Mouse (Mus musculus) retina, postnatal 1 day (tissue): Measurements from ENCODE around the gene Med12l.
"Not testable (repeated sequence)": the region's sequence is repeated elsewhere in the genome, so short reads cannot be mapped to it uniquely, and the experiment has no call there.

ENCODE experiments used
- DNase-seq: peaks from one replicate; pipeline ENCODE4 v3.0.0-alpha.2; 2012

Med12l gene

DNA sequence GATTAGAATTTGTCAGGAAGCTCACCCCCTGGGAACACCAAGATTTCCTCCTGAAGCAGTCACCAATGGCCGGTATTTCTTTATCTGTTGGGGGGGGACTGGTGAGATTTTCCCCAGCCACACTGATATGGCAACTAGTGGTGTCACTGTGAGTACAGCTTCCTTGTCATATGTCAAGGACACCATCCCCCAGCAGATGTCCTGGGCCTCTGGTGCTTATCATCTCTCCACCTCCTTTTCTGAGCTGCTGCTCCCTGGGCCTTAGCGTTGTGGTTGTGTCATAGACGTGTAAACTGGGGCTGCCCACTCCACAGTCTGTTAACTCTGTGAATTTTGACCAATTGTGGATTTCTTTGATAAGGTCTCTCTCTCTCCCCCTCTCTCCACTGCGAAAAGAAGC lies 98.8 kb downstream of the Med12l start:
- peak; percentile 43 for DNase-seq

DNA sequence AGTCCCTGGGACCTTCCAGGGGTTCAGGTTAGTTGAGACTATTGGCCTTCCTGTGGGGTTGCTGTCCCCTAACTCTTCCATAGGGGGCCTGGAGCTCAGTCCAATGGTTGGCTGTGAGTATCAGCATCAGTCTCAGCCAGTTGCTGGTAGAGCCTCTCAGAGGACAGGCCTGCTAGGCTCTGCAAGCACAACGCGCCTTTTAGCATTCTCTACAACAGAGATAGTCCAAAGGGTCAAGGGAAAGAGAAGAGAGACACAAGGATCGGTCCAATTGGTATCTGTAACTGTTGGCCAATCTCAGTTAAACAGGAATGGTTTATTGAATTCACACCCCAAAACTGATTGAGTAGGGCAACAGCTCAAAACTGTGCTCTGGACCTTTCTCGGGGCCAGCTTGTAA lies 101.8 kb downstream of the Med12l start:
- DNase-seq = no peak

DNA sequence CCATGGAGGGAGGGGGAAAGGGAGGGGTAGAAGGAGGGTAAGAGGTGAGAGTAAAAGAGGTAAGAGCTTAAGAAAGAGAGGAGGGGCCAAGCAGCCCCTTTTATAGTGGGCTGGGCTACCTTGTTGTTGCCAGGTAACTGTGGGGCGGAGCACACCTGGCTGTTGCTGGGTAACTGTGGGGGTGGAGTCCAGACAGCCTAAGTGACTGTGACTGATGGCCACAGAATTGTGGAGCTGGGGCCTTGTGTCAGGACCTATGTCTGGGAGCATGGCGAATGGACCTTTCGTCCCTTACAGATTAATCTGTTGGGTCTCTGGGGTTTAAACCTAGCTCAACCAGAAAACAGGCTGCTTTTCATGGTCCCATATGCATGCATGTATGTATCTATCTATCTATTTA lies 104.2 kb downstream of the Med12l start:
- not testable (repeated sequence) for DNase-seq

DNA sequence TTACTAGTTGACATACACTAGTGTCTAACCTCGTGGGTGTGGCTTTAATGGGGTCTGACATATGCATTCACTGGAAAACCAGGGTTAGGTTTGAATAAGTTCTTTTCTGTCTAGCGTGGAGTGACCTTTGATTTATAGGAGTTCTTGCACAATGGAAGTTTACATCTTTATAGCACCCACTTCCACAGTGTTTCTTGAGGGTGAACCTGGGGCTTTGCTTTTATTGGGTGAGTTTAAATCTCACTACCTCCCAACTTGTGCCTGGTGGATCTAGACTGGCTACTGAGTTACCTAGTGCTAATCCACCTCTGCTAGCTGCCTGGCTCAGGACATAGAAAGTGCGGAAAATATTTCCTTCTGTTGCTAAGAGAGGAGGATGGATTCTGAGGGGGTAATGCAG lies 106.3 kb downstream of the Med12l start:
- no peak for DNase-seq

DNA sequence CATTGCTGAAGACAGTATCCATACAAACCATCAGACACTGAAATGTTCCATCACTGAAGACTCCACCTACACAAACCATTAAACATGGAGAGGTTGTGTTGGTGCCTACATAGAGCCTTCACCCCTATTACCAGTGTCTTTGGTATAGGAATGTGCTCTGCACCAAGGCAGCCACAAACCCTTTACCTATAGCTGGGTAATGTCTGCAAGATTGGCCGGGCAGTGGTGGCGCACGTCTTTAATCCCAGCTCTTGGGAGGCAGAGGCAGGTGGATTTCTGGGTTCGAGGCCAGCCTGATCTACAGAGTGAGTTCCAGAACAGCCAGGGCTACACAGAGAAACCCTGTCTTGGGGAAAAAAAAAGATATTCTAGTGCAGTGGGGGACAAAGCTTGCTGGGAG lies 107.7 kb downstream of the Med12l start:
- DNase-seq = not testable (repeated sequence)

DNA sequence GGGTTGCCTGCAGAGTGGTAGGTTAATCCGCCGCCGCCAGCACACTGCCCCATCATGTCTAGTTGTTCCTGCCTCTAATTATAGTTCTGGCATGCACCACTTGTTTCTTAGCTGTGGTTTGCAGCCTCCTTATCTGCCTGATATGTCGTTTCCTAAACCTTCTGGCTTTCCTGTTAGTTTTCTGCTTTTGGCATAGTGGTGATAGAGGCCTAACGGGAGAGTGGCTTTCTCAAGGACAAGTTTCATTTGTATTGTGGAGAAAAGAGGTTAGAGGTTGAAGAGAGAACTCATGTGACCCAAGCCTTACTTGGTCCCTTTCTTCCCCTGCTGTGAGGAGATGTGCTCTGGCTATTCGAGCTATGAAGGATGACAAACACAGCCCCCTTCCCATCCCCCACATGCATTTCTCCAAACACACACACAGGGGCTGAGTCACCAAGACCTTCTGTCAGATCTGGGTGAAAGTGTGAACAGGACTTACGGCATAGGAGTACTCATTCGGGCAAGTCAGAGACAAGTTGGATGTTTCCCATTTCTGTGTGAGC lies 108.4 kb downstream of the Med12l start:
- DNase-seq = no peak

DNA sequence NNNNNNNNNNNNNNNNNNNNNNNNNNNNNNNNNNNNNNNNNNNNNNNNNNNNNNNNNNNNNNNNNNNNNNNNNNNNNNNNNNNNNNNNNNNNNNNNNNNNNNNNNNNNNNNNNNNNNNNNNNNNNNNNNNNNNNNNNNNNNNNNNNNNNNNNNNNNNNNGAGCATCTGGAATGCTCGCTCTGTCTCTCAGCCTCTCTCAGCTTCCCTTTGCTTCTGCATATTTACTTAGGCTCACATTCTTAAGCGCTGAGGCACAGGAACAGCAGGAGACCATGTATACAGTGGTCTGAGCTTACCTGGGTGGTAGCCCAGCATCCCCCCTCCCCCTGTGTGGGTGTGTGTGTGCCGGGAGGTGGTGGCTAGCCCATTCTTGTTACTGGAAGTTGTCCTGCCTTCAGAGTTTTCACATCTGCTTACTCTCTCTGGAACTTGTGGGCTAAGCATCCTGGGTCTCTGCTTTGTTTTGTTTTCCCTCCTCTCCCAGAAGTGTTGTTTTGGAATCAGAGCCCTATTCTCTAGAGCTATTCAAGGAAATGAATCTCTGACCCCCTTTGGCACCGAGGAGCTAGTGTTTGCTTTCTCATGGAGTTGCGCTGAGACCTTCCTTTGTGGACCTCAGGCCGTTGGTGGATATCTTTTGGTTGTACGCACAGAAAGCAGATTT lies 115.6 kb downstream of the Med12l start:
- DNase-seq = no peak

DNA sequence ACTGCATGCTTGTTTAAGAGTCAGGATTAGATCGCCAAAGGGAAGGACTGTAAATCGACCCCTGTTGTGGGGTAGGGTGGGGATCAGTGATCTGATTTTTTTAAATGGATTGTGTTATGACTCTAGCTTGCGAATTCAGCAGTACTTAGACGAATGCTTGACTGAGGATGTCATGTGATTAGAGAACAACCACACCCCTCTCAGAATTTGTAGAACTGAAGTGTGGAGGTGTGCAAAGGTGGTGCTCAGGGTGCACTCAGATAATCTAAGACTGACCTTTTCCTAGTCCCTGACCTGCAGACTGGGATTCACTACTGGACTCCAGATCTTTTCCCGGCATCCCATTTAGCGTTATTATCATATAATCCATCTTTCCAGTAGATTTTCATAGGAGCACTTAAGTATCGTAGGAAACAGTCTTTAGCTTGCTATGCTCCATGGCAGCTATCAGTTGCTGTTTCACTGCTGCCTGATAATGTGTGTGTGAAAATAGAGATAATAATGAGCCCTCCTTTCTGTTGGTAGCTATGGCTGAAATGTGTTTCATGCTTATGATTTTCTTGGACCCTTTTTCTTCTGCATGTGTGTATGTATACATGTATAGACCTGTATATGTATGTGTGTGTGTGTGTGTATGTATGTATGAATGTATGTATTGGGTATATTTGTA lies 116.3 kb downstream of the Med12l start:
- no peak for DNase-seq

DNA sequence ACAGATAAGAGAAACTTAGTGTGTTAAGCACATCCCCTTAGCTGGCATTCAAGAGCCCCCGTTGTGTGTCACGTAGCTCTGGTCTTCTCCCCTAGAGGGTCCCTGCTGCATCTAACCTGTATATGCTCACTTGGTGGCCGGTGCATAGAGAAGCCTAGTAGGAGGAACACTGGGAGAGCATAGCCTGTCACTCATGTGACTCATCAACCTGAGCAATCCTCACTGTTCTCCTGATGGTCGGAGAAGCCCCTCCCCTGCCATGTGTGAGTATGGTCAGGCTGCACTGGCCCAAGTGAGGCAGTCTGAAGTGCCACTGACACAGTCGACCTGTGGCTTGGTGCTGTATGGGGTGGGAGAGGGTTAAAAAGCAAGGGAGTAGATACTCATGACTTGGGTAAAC lies 119.4 kb downstream of the Med12l start:
- no peak for DNase-seq

DNA sequence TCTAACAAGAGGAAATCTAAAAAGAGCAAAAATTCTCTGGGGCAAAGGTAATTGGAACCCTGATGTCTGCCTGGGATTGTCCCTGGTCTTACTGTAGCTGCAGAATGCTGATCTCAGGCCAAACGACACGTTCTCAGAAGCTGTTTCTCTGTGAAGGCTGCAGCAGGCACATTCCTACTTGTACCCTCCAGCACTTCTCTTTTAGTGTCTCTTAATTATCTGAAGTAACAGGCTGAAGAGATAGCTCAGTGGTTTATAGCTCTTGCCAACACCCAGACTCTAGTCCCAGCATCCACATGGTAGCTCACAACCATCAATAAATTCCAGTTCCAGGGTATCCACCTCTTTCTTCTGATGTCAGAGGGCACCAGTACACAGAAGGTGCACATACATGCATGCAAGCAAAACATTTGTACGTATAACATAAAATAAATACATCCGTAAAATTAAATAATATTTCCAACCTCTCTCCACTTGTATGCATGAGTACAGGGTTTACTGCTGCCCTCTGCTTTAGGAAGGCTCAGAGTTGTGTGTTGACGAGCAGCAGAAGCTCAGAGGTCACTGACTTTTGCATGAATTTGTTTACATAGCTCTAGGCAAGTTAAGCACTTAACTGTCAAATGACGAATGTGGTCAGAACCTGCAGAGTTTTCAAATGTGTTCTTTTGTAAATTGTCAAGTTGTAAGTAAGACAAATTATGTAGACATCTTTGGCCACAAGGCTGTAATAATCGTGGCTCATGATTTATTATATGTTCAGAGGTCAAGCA lies 120.3 kb downstream of the Med12l start:
- no peak for DNase-seq

DNA sequence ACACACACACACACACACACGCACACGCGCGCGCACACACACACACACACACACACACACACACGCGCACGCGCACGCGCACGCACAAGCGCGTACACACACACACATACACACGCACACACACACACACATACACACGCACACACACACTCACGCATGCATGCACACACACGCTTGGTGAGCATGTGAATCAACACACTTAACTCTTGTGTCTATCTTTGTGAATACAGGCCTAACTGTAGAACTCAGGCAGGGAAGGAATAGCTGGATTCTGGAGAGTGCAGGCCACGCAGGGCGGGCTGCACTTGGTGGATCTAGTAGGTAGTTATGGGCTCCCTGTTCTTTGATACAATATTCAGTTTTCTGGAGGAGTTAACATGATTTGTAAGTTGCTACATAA lies 123.1 kb downstream of the Med12l start:
- DNase-seq = no peak

DNA sequence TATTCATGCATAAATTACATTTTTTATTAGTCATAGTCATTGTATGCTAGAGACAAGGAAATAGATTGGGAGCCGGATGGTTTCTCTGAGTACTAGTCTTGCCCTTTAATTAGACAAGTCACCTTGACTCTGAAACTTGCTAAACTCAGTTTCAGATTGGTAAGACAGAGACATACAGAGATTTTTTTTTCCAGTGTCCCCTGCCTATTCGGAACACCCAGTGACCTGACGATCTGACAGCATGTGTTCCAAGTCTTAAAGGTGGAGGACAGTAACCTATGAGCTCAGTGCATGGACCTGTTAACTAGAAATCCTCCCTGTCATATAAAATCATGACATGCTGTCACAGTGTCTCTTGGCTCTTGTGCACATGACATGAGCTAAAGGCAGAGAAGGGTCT lies 123.9 kb downstream of the Med12l start:
- no peak for DNase-seq

DNA sequence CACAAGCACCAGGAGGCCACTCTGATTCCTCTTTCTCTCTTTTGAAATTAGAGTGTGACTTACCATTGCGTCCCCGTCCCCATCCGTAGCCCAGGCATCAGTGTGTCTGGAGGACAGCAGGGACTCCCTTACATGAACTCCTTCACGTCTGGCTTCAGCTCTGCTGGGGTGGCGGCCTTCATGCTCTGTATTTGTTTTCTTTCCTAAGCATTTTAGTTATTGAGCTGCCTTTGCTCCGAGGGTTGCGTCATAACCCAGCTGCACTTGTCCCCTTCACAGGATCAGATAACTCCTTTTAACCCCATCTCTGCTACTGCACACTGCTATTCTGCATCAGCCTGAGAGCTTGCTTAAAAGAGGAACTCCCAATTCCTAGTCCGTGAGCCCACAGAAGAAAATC lies 124.8 kb downstream of the Med12l start:
- no peak for DNase-seq

DNA sequence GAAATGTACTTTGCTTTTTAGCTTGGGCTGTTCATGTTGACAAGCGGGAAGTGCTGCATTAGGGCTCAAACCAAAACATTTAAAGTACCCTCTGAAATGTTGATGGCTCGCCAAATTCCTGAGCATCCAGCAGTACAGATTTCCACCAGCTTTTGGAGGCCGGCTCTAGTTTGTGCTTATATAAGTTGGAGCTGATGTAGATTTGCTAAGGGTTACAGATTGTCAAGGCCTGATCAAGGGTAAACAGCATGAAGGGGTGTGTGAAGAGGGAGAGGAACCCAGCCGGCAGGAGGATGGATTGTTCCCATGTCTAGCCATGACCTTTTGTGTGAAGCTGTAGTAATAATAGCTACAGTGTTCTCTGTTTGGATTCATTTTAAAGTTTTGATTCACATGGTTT lies 125.5 kb downstream of the Med12l start:
- no peak for DNase-seq

DNA sequence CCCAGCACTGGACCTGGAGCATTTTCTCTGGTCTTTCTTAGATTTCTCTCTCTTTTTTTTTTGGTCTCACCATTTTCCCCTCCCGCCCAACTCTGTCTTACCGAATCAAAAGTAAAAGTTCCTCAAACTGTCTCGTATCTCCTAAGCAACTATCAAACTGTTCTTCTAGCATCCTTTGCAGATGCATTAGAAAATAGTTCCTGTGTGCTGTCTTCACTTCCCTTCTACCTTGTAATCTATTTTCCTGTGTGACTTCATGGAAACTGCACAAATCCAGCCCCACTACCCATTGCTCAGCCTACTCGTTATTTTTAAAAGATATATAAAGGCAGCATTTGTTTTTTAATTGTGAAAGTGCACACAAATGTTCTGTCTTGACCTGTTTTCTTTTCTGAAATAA lies 126.3 kb downstream of the Med12l start:
- no peak for DNase-seq

DNA sequence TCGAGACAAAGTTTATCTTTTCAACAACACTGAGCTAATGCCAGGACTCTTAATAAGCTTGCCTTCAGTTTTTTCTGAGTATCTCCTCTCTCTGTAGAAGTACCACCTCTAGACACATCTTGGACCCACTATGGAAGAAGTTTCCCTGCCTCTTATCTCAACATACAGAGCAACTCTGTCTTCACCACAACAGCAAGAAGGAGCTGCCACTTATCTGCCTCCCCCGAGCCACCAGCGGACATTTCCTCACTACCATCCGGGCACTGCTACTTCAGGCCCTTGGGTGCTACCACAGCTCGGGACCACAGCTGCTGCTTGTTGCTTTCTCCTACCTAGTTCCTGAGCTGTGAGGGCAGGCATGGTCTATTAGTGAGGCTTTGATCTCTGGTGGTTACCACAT lies 127.6 kb downstream of the Med12l start:
- DNase-seq = no peak

DNA sequence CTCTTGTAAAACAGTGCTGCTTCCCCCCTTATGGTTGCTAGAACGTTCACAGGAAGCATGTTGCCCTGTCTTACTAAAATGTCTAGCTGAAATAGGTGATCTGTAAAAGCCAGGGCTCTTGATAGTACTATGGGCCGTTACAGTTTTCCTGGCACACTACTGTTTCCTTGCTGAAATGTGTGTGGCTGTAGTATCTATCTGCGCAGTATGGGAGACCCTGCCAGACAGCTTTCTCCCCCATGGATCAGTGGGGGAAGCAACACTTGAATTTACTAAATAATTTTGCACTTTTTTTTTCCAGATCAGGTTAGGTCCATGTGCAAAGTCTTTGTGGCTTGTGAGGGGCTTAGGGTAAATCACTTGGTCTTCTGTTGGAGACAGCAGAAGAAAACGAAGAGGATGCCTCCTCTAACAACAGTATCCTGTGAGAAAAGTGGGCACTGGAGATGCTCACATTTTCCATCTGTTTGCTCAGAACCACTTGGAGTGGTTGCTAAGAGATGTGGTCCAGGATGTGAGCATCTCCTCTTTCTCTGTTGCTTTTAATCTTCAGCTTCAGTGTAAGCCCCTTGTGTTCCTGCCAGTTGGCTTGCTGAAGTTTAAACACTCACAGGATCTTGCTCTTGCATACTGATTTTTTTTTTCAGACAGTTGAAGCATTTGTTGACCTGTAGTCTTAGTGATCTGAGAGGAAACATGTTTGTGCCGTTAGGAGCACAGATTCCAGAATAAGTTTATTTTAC lies 130.5 kb downstream of the Med12l start:
- DNase-seq = no peak

DNA sequence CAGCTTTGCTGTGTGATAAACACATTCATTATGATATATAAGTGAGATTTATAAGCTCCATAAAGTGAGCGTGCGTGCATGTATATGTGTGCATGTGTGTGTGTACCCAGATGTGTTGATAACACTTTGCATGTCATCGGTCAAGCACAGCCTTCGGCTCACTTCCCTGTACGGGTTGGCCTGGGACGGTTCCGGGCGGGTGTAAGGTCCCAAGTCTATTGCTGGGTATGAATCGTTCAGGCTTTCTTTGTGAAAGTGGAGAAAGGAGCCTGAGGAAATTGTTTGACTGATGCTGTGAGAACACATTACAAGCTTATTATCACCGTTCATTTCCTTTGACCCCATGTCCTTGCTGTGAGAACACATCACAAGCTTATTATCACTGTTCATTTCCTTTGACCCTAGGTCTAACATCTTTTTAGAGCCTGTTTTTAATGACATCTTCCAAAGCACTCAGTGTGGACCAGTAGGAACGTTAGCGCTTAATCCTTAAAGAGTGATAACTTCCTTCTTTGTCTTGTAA lies 133.4 kb downstream of the Med12l start:
- DNase-seq = no peak

DNA sequence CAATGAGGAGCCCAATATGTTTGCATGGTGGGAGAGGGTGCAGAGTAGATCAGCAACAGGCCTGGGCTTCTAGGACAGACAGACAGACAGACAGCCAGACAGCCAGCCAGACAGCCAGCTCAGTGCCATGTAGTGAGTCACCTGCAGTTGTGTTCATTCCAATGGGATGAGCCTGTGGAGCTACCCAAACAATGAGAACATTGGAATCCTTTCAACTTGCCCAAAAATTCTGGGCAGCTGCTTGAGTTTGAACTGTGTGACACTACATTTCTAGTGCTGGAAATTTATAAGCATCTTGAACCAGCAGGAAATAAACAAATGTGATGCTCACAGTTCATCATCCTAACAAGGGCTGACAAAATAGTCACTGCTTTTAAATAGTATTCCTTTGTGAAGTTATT lies 134.0 kb downstream of the Med12l start:
- no peak for DNase-seq

DNA sequence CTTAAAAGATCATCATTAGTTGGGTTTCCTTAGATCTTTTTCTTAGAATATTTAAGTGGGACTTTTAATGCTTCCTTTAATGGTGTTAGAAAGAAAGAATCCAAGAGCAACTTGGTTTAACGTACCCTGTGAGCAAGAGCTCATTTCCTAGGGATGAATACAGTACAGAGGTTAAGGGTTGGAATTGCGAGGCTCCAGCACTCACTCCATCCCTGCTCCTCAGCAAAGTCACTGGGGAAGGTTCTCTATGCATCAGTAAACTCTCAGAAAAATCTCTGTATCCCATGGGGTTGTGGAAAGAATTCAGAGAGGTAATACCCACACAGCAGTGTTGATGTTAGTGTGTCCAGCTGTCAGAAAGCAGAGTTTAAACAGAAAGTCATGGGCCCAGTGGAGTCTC lies 134.5 kb downstream of the Med12l start:
- DNase-seq = no peak

DNA sequence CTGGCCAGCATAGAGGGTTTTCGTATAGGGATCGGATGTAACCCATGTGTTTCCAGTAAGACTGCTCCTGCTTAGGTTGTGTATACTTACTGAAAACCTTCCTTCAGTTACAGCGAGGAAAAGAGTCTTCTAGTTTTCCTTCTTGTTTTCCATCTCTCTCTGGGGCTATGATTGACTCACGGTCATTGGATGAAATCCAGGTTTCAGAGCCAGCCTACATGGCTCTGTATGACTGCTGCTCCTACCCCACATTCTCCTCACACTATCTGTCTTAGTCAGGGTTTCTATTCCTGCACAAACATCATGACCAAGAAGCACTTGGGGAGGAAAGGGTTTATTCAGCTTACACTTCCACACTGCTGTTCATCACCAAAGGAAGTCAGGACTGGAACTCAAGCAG lies 135.3 kb downstream of the Med12l start:
- DNase-seq = not testable (repeated sequence)

DNA sequence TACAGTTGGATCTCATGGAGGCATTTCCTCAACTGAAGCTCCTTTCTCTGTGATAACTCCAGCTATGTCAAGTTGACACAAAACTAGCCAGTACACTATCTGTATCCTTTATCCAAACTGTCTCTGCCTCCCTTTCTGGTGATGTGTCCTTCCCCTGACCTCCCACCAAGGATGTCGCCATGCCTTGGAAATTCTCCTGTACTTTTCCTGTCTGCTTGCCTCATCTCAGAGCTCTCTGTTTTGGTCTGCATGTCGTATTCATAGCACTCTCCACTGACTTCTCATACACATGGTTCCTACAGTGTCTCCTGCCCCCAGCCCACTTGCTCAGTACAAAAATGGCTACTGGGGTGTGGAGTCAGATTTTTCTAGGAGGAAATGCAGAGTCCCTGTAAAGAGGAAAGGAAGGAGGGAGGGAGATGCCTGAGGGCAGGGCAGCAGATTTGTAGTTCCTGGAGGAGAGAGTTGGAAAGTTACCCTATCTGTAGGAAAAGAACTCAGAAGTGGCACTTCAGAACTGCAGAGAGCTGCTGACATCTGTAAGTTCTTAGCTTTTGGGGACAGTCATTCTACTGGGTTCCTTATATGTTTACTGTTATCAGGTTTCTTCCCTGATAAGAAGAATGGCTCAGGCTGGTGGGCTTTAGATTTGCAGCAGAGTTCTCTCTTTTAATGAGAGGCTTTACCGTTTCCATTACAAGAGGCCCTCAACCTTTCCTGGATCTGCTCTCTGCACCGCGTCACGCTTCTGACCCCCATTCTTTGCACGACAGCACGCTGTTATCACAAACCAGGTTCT lies 136.1 kb downstream of the Med12l start:
- DNase-seq = no peak
